Mouse (Mus musculus) G1E (cell line): Measurements from ENCODE around the gene Tmprss9. TPM values are rescaled to one million over a fixed set of nuclear protein-coding genes. Genes with fewer than 3 reads are reported as not detected.

Experiments
- ATAC-seq: 2 replicates; pipeline ENCODE4 v1.8.0; 2016; ENCODE audit warnings: mild to moderate bottlenecking; ENCODE audit not compliant: insufficient number of reproducible peaks, poor library complexity, low FRiP score, severe bottlenecking; ENCODE audit errors: extremely low read depth
- DNase-seq: peaks from one replicate; pipeline ENCODE4 v3.0.0; 2012; ENCODE audit warnings: low spot score
- H3K27me3 ChIP-seq: 2 replicates; pipeline ENCODE4 v1.6.1; 2012; ENCODE audit warnings: mild to moderate bottlenecking, low read length, inconsistent platforms; ENCODE audit not compliant: insufficient read depth
- H3K36me3 ChIP-seq: replicated peaks from 2 replicates; pipeline ENCODE3; 2012; ENCODE audit warnings: mild to moderate bottlenecking, inconsistent platforms
- H3K4me1 ChIP-seq: 2 replicates; pipeline ENCODE4 v1.6.1; 2012; ENCODE audit warnings: low read depth, low read length, inconsistent platforms, mixed read lengths; ENCODE audit not compliant: insufficient read depth
- H3K4me3 ChIP-seq: 2 replicates; pipeline ENCODE4 v1.5.1; 2012; ENCODE audit warnings: low read depth, mild to moderate bottlenecking, inconsistent platforms, low read length, moderate library complexity, mixed read lengths
- H3K9me3 ChIP-seq: replicated peaks from 2 replicates; pipeline ENCODE4 v1.6.1; 2012; ENCODE audit warnings: inconsistent platforms
- CTCF ChIP-seq: IDR thresholded peaks from 2 replicates; pipeline ENCODE4 v1.5.1; 2012; ENCODE audit warnings: low read depth, low read length, inconsistent platforms, mixed read lengths
- GATA1 ChIP-seq: IDR thresholded peaks from 2 replicates; pipeline ENCODE4 v1.6.1; 2012; ENCODE audit warnings: borderline replicate concordance, low read length, inconsistent platforms, mixed read lengths
- GATA2 ChIP-seq: IDR thresholded peaks from 2 replicates; pipeline ENCODE4 v1.6.1; 2012; ENCODE audit warnings: low read depth, low read length, inconsistent platforms, borderline replicate concordance
- POLR2AphosphoS5 ChIP-seq: IDR thresholded peaks from 2 replicates; pipeline ENCODE4 v1.6.1; 2012; ENCODE audit warnings: low read depth, low read length, inconsistent platforms; ENCODE audit not compliant: insufficient replicate concordance
- TAL1 ChIP-seq: conservative IDR thresholded peaks from 2 replicates; pipeline ENCODE4 v1.6.1; 2012; ENCODE audit warnings: low read depth, low read length, inconsistent platforms, mixed read lengths
- polyA plus RNA-seq: library from polyadenylated mRNA; stranded (reverse); fragments of >175 nt; gene quantifications from 2 replicates; pipeline ENCODE4 v1.2.3, GENCODE M21; 2012
- total RNA-seq, 2 experiments: library from RNA; stranded (forward) in 1 of 2; stranded (reverse) in 1 of 2; fragments of 200-1000 nt in 1 of 2; fragments of >200 nt in 1 of 2; fragmentation: Nextera tagmentation in 1 of 2; gene quantifications; 2 replicates each; pipeline ENCODE4 v1.2.3; 2014 to 2017

Tmprss9 gene
- total and polyA plus RNA-seq, 3 experiments = 0.02 to 0.05 TPM; not detected in 1

- ATAC-seq (peak; percentile 7), DNase-seq (peak; percentile 95)
- Histone ChIP-seq H3K4me1 (peaks cover 87% of the 10 kb centered on the region), H3K27me3 (no peaks in the 10 kb centered on the region), H3K36me3 (peaks cover 71% of the 10 kb centered on the region), H3K9me3 (no peaks in the 10 kb centered on the region), H3K4me3 (peak within 1 kb of the TSS; percentile 80)
- no peak for TF ChIP-seq TAL1
- no peak for TF ChIP-seq POLR2AphosphoS5
- no peak for TF ChIP-seq GATA1
- TF ChIP-seq GATA2 = no peak
Measured at GRCm38 (mm10) chr10:80854913-80855748, 16.5 kb upstream of the Tmprss9 start, which contains the start of the genes Lsm7 and Sppl2b. Gene Lsm7 (minus strand): TSS chr10:80855209. Gene Sppl2b (plus strand): TSS chr10:80855275.

- peaks cover 69% of the 10 kb centered on the region for H3K36me3 ChIP-seq
- ATAC-seq (no peak), DNase-seq (no peak)
- no peaks in the 10 kb centered on the region for H3K27me3 ChIP-seq
- no peaks in the 10 kb centered on the region for H3K9me3 ChIP-seq
- H3K4me1 ChIP-seq = peaks cover 85% of the 10 kb centered on the region
- H3K4me3 ChIP-seq = peak overlapping the region; percentile 80
- no peak for TF ChIP-seq GATA1
- TF ChIP-seq TAL1 = no peak
- no peak for TF ChIP-seq GATA2
- no peak for TF ChIP-seq CTCF
- no peak for TF ChIP-seq POLR2AphosphoS5
Measured at GRCm38 (mm10) chr10:80855749-80856073, 15.9 kb upstream of the Tmprss9 start.

GRCm38 (mm10) chr10:80856267-80856666 is 15.4 kb upstream of the Tmprss9 start:
- ATAC-seq = no peak
- TF ChIP-seq CTCF (no peak), GATA1 (no peak), TAL1 (no peak), POLR2AphosphoS5 (no peak), GATA2 (no peak)
- peaks cover 69% of the 10 kb centered on the region for H3K36me3 ChIP-seq
- H3K9me3 ChIP-seq = no peaks in the 10 kb centered on the region
- H3K4me3 ChIP-seq = peak overlapping the region; percentile 80
- peaks cover 89% of the 10 kb centered on the region for H3K4me1 ChIP-seq
- peak; percentile 69 for DNase-seq
- H3K27me3 ChIP-seq = no peaks in the 10 kb centered on the region

- TF ChIP-seq TAL1 (no peak), GATA2 (no peak), POLR2AphosphoS5 (no peak), CTCF (no peak), GATA1 (no peak)
- Histone ChIP-seq H3K9me3 (no peaks in the 10 kb centered on the region), H3K4me3 (peak overlapping the region; percentile 80; the same call in 1 of the 2 replicates), H3K4me1 (peaks cover 90% of the 10 kb centered on the region), H3K27me3 (no peaks in the 10 kb centered on the region), H3K36me3 (peaks cover 69% of the 10 kb centered on the region)
- ATAC-seq (no peak), DNase-seq (no peak)
Measured at GRCm38 (mm10) chr10:80856908-80857307, 14.7 kb upstream of the Tmprss9 start.

GRCm38 (mm10) chr10:80857386-80857785 is 14.3 kb upstream of the Tmprss9 start:
- peaks cover 69% of the 10 kb centered on the region for H3K36me3 ChIP-seq
- H3K4me1 ChIP-seq = peaks cover 90% of the 10 kb centered on the region
- no peaks in the 10 kb centered on the region for H3K9me3 ChIP-seq
- peak; percentile 28 for DNase-seq
- TF ChIP-seq POLR2AphosphoS5 (no peak), CTCF (no peak), GATA2 (no peak), TAL1 (no peak), GATA1 (no peak)
- H3K27me3 ChIP-seq = no peaks in the 10 kb centered on the region
- peak overlapping the region; percentile 80; the same call in 1 of the 2 replicates for H3K4me3 ChIP-seq
- no peak for ATAC-seq

- peak; percentile 39 for DNase-seq
- peak overlapping the region; percentile 80; the same call in 1 of the 2 replicates for H3K4me3 ChIP-seq
- ATAC-seq = no peak
- H3K4me1 ChIP-seq = peaks cover 92% of the 10 kb centered on the region
- H3K9me3 ChIP-seq = no peaks in the 10 kb centered on the region
- no peaks in the 10 kb centered on the region for H3K27me3 ChIP-seq
- TF ChIP-seq POLR2AphosphoS5 (no peak), GATA1 (no peak), TAL1 (no peak), GATA2 (no peak)
- peaks cover 69% of the 10 kb centered on the region for H3K36me3 ChIP-seq
Measured at GRCm38 (mm10) chr10:80857848-80858247, 13.8 kb upstream of the Tmprss9 start.
